Comparison of ENCODE assay signal across 11 mouse cellular contexts in the genomic region with DNA sequence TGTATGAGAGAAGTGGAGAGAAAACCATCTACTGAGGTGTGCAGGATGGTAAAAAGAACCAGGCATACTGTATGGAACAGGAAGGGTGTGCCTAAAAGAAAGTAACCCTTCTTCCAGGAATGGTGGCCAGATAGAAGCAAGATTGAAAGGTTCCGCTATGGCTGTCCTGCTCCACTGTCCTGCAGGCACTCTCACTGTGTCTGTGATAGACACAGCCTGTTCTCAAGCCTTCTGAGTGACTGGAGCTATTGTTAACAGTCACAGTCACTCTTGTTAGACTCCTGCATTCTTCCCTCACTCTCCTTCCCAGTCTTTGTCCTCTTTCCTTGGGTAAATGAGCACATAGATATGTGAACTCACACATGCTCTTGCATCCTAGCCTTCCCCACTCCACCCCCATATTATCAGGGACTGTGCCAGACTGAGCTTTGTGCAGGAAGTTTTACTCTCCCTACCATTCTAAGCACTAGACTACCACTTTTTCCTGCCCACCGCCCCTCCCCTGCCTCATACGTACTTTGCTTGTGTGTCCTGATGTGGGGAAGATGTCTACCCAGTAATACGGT. TPM values are rescaled to one million over a fixed set of nuclear protein-coding genes. Genes with fewer than 3 reads are reported as not detected.
DNase-seq lines count a peak whose midpoint lies in the region; ATAC-seq and TF ChIP-seq lines count a peak whose summit lies in the region.
"Had no signal": no experiment of that assay in that cellular context is flagged by ENCODE, and none has a peak within 500 bp of the region (broad histone marks: within the 10 kb centered on the region; RNA-seq: fewer than 3 reads in every experiment).

No protein-coding gene starts in this region.

- no peak for TF ChIP-seq POLR2A in kidney, adult 2 months (IDR thresholded peaks at IDR 0.05; ENCODE audit: low read depth, low read length)

- TF ChIP-seq CTCF in kidney, adult 2 months (conservative IDR thresholded peaks at IDR 0.05; ENCODE audit: insufficient read depth, insufficient read length, low read depth, low read length), result no peak

- H3K9me3 ChIP-seq in heart, embryonic 11.5 days (replicated peaks; ENCODE audit: control insufficient read depth, low read length), result no peaks in the 10 kb centered on the region
- no peaks in the 10 kb centered on the region for H3K9me3 ChIP-seq in neural tube, embryonic 12.5 days
- H3K9me3 ChIP-seq in neural tube, embryonic 15.5 days (replicated peaks), result no peaks in the 10 kb centered on the region
- H3K9me3 ChIP-seq: lung, embryonic 15.5 days had no signal

- peak overlapping the region; percentile 43 for H3K27ac ChIP-seq in heart, embryonic 11.5 days (ENCODE audit: low read depth, low read length)
- no peak overlapping the region for H3K27ac ChIP-seq in neural tube, embryonic 12.5 days
- no peak overlapping the region for H3K27ac ChIP-seq in neural tube, embryonic 15.5 days (replicated peaks)
- H3K27ac ChIP-seq in kidney, adult 2 months (ENCODE audit: insufficient read depth, low read depth, low read length), result no peak overlapping the region
- H3K27ac ChIP-seq: lung, embryonic 15.5 days had no signal

- WGBS in heart, embryonic 11.5 days (ENCODE audit: insufficient replicate concordance), result 67% methylated on average over 4 of the region's 4 CpGs
- WGBS in neural tube, embryonic 12.5 days, result 46% methylated on average over 4 of the region's 4 CpGs
- 61% methylated on average over 4 of the region's 4 CpGs for WGBS in neural tube, embryonic 15.5 days
- 95% methylated on average over 4 of the region's 4 CpGs for WGBS in kidney, adult 2 months

- H3K36me3 ChIP-seq in heart, embryonic 11.5 days (ENCODE audit: control insufficient read depth, insufficient read depth, low read length), result no peaks in the 10 kb centered on the region
- no peaks in the 10 kb centered on the region for H3K36me3 ChIP-seq in neural tube, embryonic 12.5 days
- no peaks in the 10 kb centered on the region for H3K36me3 ChIP-seq in neural tube, embryonic 15.5 days
- H3K36me3 ChIP-seq in kidney, adult 2 months (ENCODE audit: control insufficient read depth, insufficient read depth, low read length), result no peaks in the 10 kb centered on the region
- H3K36me3 ChIP-seq: lung, embryonic 15.5 days had no signal

- ATAC-seq in heart, embryonic 11.5 days (replicated peaks; ENCODE audit: insufficient number of reproducible peaks, low FRiP score, low TSS enrichment), result no peak
- ATAC-seq in neural tube, embryonic 12.5 days (ENCODE audit: low FRiP score, low read depth), result peak; percentile 58
- ATAC-seq in neural tube, embryonic 15.5 days (ENCODE audit: low FRiP score), result no peak
- ATAC-seq in megakaryocyte progenitor cell, adult 5-6 weeks (replicated peaks; ENCODE audit: poor library complexity), result no peak

- no peak overlapping the region for H3K4me3 ChIP-seq in heart, embryonic 11.5 days (ENCODE audit: low read depth, low read length)
- H3K4me3 ChIP-seq in neural tube, embryonic 12.5 days, result no peak overlapping the region
- H3K4me3 ChIP-seq in neural tube, embryonic 15.5 days (replicated peaks), result no peak overlapping the region
- no peak overlapping the region for H3K4me3 ChIP-seq in kidney, adult 2 months (ENCODE audit: insufficient read depth, low read depth, low read length)
- H3K4me3 ChIP-seq: lung, embryonic 15.5 days had no signal

- no peak overlapping the region for H3K4me2 ChIP-seq in heart, embryonic 11.5 days
- H3K4me2 ChIP-seq in neural tube, embryonic 12.5 days (replicated peaks), result no peak overlapping the region
- no peak overlapping the region for H3K4me2 ChIP-seq in neural tube, embryonic 15.5 days
- H3K4me2 ChIP-seq: lung, embryonic 15.5 days had no signal

- no peak overlapping the region for H3K9ac ChIP-seq in heart, embryonic 11.5 days (ENCODE audit: low read depth, low read length)
- no peak overlapping the region for H3K9ac ChIP-seq in neural tube, embryonic 12.5 days
- H3K9ac ChIP-seq in neural tube, embryonic 15.5 days (replicated peaks), result no peak overlapping the region
- H3K9ac ChIP-seq: lung, embryonic 15.5 days had no signal

- H3K27me3 ChIP-seq in heart, embryonic 11.5 days (ENCODE audit: control insufficient read depth, insufficient read depth, low read length), result no peaks in the 10 kb centered on the region
- no peaks in the 10 kb centered on the region for H3K27me3 ChIP-seq in neural tube, embryonic 12.5 days (replicated peaks)
- no peaks in the 10 kb centered on the region for H3K27me3 ChIP-seq in neural tube, embryonic 15.5 days (replicated peaks)
- no peaks in the 10 kb centered on the region for H3K27me3 ChIP-seq in kidney, adult 2 months (replicated peaks; ENCODE audit: control insufficient read depth, insufficient read depth, low read length)
- H3K27me3 ChIP-seq: lung, embryonic 15.5 days had no signal

- no peak for DNase-seq in heart, adult 8-10 months (ENCODE audit: low spot score)
- peak; percentile 39 for DNase-seq in mesoderm, embryonic 11.5 days (ENCODE audit: low read depth, low spot score)
- DNase-seq in kidney, adult 2 months, result no peak
- DNase-seq: adrenal gland, adult 2 months; gastrocnemius, postnatal 36 days; thymus, adult 2 months had no signal

- H3K4me1 ChIP-seq in heart, embryonic 11.5 days (ENCODE audit: control insufficient read depth, insufficient read depth, low read length), result peaks cover 27% of the 10 kb centered on the region
- H3K4me1 ChIP-seq in neural tube, embryonic 12.5 days, result peaks cover 28% of the 10 kb centered on the region
- peaks cover 6% of the 10 kb centered on the region; the same call in 1 of the 2 replicates for H3K4me1 ChIP-seq in neural tube, embryonic 15.5 days
- peaks cover 2% of the 10 kb centered on the region; the same call in 1 of the 2 replicates for H3K4me1 ChIP-seq in kidney, adult 2 months (ENCODE audit: control insufficient read depth, insufficient read depth, low read length)

RNA-seq across cellular contexts. Expression of gene Lrrc4, which starts 48.4 kb away (rescaled TPM):
- 1.1 TPM in 2 replicates for polyA plus RNA-seq in heart, embryonic 11.5 days (2014; fragmentation: Nextera tagmentation; extraction: Ambion mirVana)
- under 1 TPM; 0.62 to 0.98 (median 0.76) TPM for total RNA-seq in heart, adult 8-10 months (2022)
- 6.5 and 6.9 TPM in 2 replicates for polyA plus RNA-seq in neural tube, embryonic 12.5 days (2016; fragmentation: Nextera tagmentation; extraction: Ambion mirVana)
- polyA plus RNA-seq in neural tube, embryonic 15.5 days (2015; fragmentation: Nextera tagmentation; extraction: Ambion mirVana), result 7.2 and 8.5 TPM in 2 replicates
- total RNA-seq in megakaryocyte progenitor cell, adult 5-6 weeks (2015), result not detected in 2 replicates
- total RNA-seq in megakaryocyte progenitor cell, adult 5-6 weeks (2017), result 0.61 TPM in 1 of 2 replicates, not detected in the other
- 0.54 and 0.56 TPM in 2 replicates for polyA plus RNA-seq in kidney, adult 2 months (2012; rRNA removed)
